Mouse (Mus musculus) frontal cortex, adult 2 months (tissue): ENCODE measurements around the gene Bcap31. TPM values are rescaled to one million over a fixed set of nuclear protein-coding genes. Genes with fewer than 3 reads are reported as not detected.

Experiments
- DNase-seq, 2 experiments: peaks; one replicate each; pipeline ENCODE4 v3.0.0; 2022; ENCODE audit warnings: low spot score in 1 of 2; ENCODE audit errors: extremely low spot score in 1 of 2
- polyA plus RNA-seq: library from polyadenylated mRNA; depleted of rRNA; stranded (reverse); fragments of >200 nt; gene quantifications from 2 replicates; pipeline ENCODE4 v1.2.3, GENCODE M21; 2012; rRNA removed

Gene Bcap31
- polyA plus RNA-seq, 1 experiment = 77.3 TPM

DNA sequence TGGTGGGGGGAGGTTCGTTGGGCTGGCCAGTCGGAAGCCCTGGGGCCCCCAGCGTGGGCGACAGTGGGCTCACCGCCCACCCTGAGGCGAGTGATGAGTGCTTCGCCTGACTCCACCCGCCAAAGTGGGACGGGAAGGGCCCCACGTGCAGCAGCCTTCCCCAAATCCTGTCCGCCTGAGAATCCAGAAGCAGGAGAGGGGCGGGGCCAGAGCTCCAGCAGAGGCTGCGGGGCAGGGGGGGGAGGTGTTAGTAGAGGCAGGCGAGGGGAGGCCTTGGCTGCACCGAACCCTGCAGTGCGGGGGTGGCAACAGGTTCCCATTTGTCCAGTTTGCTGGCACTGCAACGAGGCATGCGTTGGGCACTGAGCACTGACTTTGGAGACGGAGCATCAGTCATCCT, 78.6 kb downstream of the Bcap31 start:
- DNase-seq = no peak

Other genes starting within 250 kb of the Bcap31 start
- gene Bgn, start 232.6 kb downstream of the Bcap31 start, polyA plus RNA-seq = 28.2 and 30.2 TPM in 2 replicates
- 29.2 and 35.8 TPM in 2 replicates for gene Atp2b3, start 213.1 kb downstream of the Bcap31 start, polyA plus RNA-seq
- 1.0 and 1.8 TPM in 2 replicates for gene Dusp9, start 76.8 kb downstream of the Bcap31 start, polyA plus RNA-seq
- 94.2 and 126 TPM in 2 replicates for gene Pnck, start 56.1 kb downstream of the Bcap31 start, polyA plus RNA-seq
- gene Slc6a8, start 43.0 kb downstream of the Bcap31 start, polyA plus RNA-seq = 116 TPM in 2 replicates
- 15.8 and 17.6 TPM in 2 replicates for gene Abcd1, start 422 bp upstream of the Bcap31 start, polyA plus RNA-seq
- gene Plxnb3, start 40.9 kb upstream of the Bcap31 start, polyA plus RNA-seq = 11.4 and 12.2 TPM in 2 replicates
- 19.1 and 20.2 TPM in 2 replicates for gene Srpk3, start 58.2 kb upstream of the Bcap31 start, polyA plus RNA-seq
- 545 and 567 TPM in 2 replicates for gene Idh3g, start 70.7 kb upstream of the Bcap31 start, polyA plus RNA-seq
- 142 and 161 TPM in 2 replicates for gene Ssr4, start 70.9 kb upstream of the Bcap31 start, polyA plus RNA-seq
- gene Pdzd4, start 108.8 kb upstream of the Bcap31 start, polyA plus RNA-seq = 89.4 and 92.9 TPM in 2 replicates
- not detected in 2 replicates for gene Avpr2, start 175.9 kb upstream of the Bcap31 start, polyA plus RNA-seq
- 88.7 and 113 TPM in 2 replicates for gene L1cam, start 179.9 kb upstream of the Bcap31 start, polyA plus RNA-seq
- 6.4 and 7.3 TPM in 2 replicates for gene Arhgap4, start 205.7 kb upstream of the Bcap31 start, polyA plus RNA-seq
- 77.6 and 80.3 TPM in 2 replicates for gene Naa10, start 205.8 kb upstream of the Bcap31 start, polyA plus RNA-seq
- gene Renbp, start 214.7 kb upstream of the Bcap31 start, polyA plus RNA-seq = 9.2 and 10.0 TPM in 2 replicates